Mouse (Mus musculus) left cerebral cortex, adult 2 months (tissue): Measurements from ENCODE around the gene Itga9. TPM values are rescaled to one million over a fixed set of nuclear protein-coding genes. Genes with fewer than 3 reads are reported as not detected.

Source experiments
- DNase-seq, 2 experiments: peaks; one replicate each; pipeline ENCODE4 v3.0.0; 2021 to 2022; ENCODE audit warnings: low spot score in 2 of 2, mixed read lengths in 1 of 2; ENCODE audit errors: extremely low spot score in 1 of 2
- H3K27ac ChIP-seq: fragments of 200-600 bp; 2 replicates; pipeline ENCODE4 v1.8.1; 2022
- H3K4me3 ChIP-seq: fragments of 200-600 bp; 2 replicates; pipeline ENCODE4 v1.8.1; 2022
- CTCF ChIP-seq: fragments of 200-600 bp; IDR thresholded peaks from 2 replicates; pipeline ENCODE4 v1.8.1; 2022; ENCODE audit warnings: antibody characterized with exemption, mild to moderate bottlenecking, moderate library complexity
- intact Hi-C: fragments of 180-260 bp; cut with DNase I; formaldehyde crosslinking; loops from one replicate; pipeline ENCODE4 v1.15.1; 2025
- total RNA-seq, 2 experiments: library from RNA; stranded (reverse); gene quantifications; 2 replicates each; pipeline ENCODE4 v1.2.3; 2021

The Itga9 gene
- total RNA-seq, 2 experiments from 2014 or later = 8.2 to 8.3 TPM

DNA sequence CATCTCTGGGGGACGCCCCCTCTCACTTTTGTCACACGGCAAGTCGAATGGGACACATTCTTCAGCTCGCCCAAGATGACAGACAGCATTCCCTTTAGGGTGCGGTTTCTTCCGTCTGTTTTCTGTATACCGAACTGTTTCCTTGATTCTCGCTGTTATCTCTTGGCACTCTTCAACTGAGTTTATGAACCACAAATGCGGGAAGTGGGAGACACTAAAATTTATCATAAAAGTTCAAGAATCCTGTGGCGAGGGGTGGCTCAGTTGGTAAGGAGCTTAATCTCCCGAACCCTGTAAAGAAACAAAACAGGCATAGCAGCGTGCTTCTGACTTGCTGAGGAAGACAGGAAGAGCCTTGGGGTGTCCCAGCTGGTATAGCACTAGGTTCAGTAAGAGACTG, 337.9 kb downstream of the Itga9 start:
- no peak for DNase-seq
- 0 out of 2 replicates have a peak overlapping the region, but pooled peaks have one; percentile 8 for H3K27ac ChIP-seq
- intact Hi-C loops = no loop called here
- no peak overlapping the region for H3K4me3 ChIP-seq
- no peak for TF ChIP-seq CTCF

DNA sequence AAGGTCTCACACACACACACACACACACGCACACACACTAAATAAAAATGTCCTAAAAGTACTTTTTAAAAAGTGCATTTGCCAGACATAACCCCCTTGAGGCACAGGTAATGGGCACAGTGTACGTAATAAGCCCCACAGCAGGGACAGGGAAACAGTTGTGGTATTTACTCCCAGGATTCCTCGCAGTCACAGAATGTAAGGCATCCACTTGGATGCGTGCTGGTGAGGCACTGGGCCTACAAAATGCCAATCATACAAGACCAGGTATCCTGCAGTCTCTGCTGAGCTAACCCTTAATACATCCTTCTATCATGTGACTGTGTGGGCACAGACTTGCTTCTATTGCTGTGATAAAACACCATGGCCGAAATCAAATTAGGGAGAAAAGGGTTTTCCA, 342.0 kb downstream of the Itga9 start:
- TF ChIP-seq CTCF = no peak
- intact Hi-C loops = loop anchor here (2.0 kb wide), 1 partner anchor 56 kb away; no protein-coding TSS in a partner anchor
- H3K27ac ChIP-seq = peak overlapping the region; percentile 84

DNA sequence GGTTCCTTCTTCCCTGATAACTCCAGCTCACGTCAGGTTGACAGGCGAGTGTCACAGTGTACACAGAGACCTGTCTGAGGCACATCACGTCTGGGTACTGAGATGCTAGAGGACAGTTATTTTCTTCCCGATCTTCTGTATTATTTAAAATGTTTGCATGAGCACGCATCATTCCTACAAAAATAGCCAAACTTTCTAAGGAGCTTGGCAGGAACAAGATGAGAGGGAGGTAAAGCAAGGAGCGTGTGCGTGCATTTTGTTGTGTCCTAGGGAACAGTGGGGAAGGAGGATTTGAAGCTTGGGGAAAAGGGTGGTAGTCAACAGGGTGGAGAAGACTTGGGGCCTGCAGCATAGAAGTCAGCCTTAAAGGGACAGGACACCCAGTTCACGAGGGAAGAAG, 342.6 kb downstream of the Itga9 start:
- DNase-seq = no peak
- H3K27ac ChIP-seq = peak overlapping the region; percentile 84
- no peak for TF ChIP-seq CTCF
- no peak overlapping the region for H3K4me3 ChIP-seq
- intact Hi-C loops = loop anchor here (2.0 kb wide), 1 partner anchor 56 kb away; no protein-coding TSS in a partner anchor

More for the DNA sequence above, 342.0 kb downstream of the Itga9 start:
- no peak overlapping the region for H3K4me3 ChIP-seq
- no peak for DNase-seq

DNA sequence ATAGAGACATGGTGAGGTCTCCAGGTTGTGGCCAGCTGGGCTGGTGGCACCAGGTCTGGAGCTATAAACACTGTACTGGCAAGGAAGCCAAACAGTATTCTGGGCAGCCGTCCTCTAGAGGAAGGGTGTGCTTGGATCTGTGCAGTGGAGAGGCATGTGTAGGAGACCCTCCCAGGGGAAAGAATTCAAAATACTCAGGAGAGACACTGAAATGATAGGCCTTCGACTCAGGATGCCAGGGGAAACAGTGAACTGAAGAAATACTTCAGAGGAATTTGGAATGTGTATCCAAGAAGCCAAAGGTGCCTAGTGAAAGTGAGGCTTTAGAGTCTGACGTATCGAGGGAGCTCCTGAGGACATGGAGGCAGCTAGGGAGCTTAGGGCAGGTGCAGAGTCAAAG, 343.2 kb downstream of the Itga9 start:
- no peak for DNase-seq
- TF ChIP-seq CTCF = no peak
- intact Hi-C loops = loop anchor here (2.0 kb wide), 1 partner anchor 55 kb away; no protein-coding TSS in a partner anchor
- Histone ChIP-seq H3K27ac (peak overlapping the region; percentile 84), H3K4me3 (no peak overlapping the region)

DNA sequence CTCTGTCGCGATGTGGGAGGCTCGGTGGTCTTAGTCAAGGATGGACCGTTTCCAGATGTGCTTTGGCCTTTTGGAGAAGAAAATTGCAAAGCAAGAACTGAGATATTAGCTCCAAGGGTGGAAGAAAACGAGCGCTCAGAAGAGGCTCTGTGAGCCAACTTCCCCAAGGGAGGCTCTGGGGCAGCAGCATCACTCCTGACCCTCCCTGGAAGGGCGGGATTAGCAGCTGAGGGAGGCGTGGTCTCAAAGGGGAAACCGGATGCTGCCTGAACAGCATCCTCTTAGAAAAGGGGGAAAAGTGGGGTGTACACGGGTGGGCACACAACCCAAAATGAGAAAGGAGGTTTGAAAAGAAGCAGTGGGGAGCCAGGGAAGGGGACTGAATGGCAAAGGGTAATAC, 343.6 kb downstream of the Itga9 start:
- TF ChIP-seq CTCF = no peak
- Histone ChIP-seq H3K4me3 (no peak overlapping the region), H3K27ac (peak overlapping the region; percentile 84)
- intact Hi-C loops = no loop called here
- DNase-seq = no peak

Other genes with a start within 250 kb of the Itga9 start
- gene Eomes, start 128.5 kb upstream of the Itga9 start, total RNA-seq = under 1 TPM in 1 of 2 experiments, not detected in 1; 0.16 TPM
- gene Golga4, start 100.4 kb upstream of the Itga9 start, total RNA-seq = 100 to 1,000 TPM; 108 to 110 TPM